In the genomic region with DNA sequence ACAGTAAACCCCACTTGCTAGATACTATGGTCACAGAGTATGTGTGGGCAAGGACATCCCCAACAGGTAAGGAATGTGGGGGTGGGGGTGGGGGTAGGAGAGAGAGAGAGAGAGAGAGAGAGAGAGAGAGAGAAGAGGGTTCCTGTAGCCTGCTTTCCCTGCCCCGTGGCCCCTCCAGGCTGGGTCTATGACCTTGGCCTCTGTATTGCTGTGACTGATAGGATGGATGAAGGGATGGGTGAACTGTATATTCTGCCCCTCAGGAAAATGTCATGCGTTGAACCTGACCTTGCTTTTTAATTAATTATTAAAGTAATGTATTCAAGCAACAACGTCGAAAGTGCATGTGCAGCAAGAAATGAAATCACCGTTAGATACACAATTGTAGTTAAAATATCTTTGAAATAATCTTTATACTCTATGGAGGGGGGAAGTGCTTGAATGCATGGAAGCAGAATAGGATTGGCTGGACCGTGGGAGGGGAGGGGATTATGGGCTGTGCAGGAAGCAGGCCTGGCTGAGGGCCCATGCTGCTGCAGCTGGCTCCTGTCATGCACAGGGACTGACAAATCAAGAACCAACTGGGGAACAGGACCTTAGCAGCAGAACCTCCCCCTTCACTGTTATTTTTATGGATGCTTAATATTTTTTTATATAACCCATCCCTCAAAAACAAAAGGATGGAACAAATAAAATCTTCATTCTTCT, we compare ENCODE assay signal across 10 mouse cellular contexts. TPM values are rescaled to one million over a fixed set of nuclear protein-coding genes. Genes with fewer than 3 reads are reported as not detected.
DNase-seq lines count a peak whose midpoint lies in the region; ATAC-seq and TF ChIP-seq lines count a peak whose summit lies in the region.
"Had no signal": no experiment of that assay in that cellular context is flagged by ENCODE, and none has a peak within 500 bp of the region (broad histone marks: within the 10 kb centered on the region; RNA-seq: fewer than 3 reads in every experiment).

No protein-coding gene starts in this region.

- no peak for ATAC-seq in midbrain, postnatal 0 days (ENCODE audit: low FRiP score)

- peak; percentile 28 to 37 for DNase-seq in cerebellum, postnatal 14 days
- DNase-seq in cerebellum, adult 11-12 months = no peak
- peak; percentile 82 for DNase-seq in kidney, postnatal 10 days
- DNase-seq in kidney, adult 11 months = no peak
- peak; percentile 15 to 37 for DNase-seq in kidney, postnatal 25 days
- peak; percentile 66 for DNase-seq in midbrain, postnatal 0 days (ENCODE audit: low spot score)
- DNase-seq in left cerebral cortex, postnatal 25 days (ENCODE audit: low spot score in 2 of 2) = no peak
- no peak for DNase-seq in spleen, postnatal 4 days (ENCODE audit: low spot score in 2 of 2)

- H3K9me3 ChIP-seq in midbrain, postnatal 0 days (ENCODE audit: low read length) = no peaks in the 10 kb centered on the region

- H3K4me2 ChIP-seq in midbrain, postnatal 0 days (ENCODE audit: low read depth, low read length, poor library complexity, severe bottlenecking) = no peak overlapping the region

- no peaks in the 10 kb centered on the region for H3K4me1 ChIP-seq in midbrain, postnatal 0 days (ENCODE audit: insufficient read depth, low read length)

- no peak for TF ChIP-seq CTCF in midbrain, postnatal 0 days (IDR thresholded peaks at IDR 0.05)

- no peaks in the 10 kb centered on the region for H3K36me3 ChIP-seq in midbrain, postnatal 0 days (ENCODE audit: insufficient read depth, low read length)

- no peak overlapping the region for H3K4me3 ChIP-seq in midbrain, postnatal 0 days (ENCODE audit: low read depth, low read length)

- H3K27ac ChIP-seq in midbrain, postnatal 0 days (ENCODE audit: low read depth, low read length) = no peak overlapping the region

- intact Hi-C loops in left cerebral cortex, postnatal 25 days (cut with DNase I) = no loop called here

- WGBS in midbrain, postnatal 0 days = 56% methylated on average over 6 of the region's 6 CpGs

- no peak overlapping the region for H3K9ac ChIP-seq in midbrain, postnatal 0 days (replicated peaks; ENCODE audit: low read length, poor library complexity, severe bottlenecking)

- H3K27me3 ChIP-seq in midbrain, postnatal 0 days (ENCODE audit: insufficient read depth, low read length) = no peaks in the 10 kb centered on the region

RNA-seq across cellular contexts. Expression of a gene that starts 46.1 kb away (rescaled TPM):
- 34.4 and 35.7 TPM in 2 replicates for total RNA-seq in midbrain, postnatal 0 days (2014; rRNA removed)
- 46.7 and 48.3 TPM in 2 replicates for polyA plus RNA-seq in midbrain, postnatal 0 days (2015; fragmentation: Nextera tagmentation; extraction: Ambion mirVana)
- 10 to 100 TPM; 15.6 to 27.7 TPM for total RNA-seq in left cerebral cortex, postnatal 25 days (2021)
- total RNA-seq: heart, postnatal 25 days had no signal
- polyA plus RNA-seq: C2C12 had no signal

Comparison
In these comparisons a context has a peak if more than half of its experiments do, and no peak if none do; other contexts are left out.
1. DNase-seq: peak in cerebellum, postnatal 14 days (2 of 2), kidney, postnatal 10 days (single experiment), kidney, postnatal 25 days (2 of 2) and midbrain, postnatal 0 days (single experiment); none in cerebellum, adult 11-12 months (single experiment), kidney, adult 11 months (single experiment), left cerebral cortex, postnatal 25 days (0 of 2) and spleen, postnatal 4 days (0 of 2).